Mouse (Mus musculus): ENCODE results near the gene Tab1.

Gene Tab1

GRCm38 (mm10) chr15:80163716-80164115 lies 30.8 kb downstream of the Tab1 start:
- DNase-seq, result no peak

GRCm38 (mm10) chr15:80165396-80165795 lies 32.5 kb downstream of the Tab1 start:
- peak in 1 of 2 experiments; percentile 17 for DNase-seq

DNA sequence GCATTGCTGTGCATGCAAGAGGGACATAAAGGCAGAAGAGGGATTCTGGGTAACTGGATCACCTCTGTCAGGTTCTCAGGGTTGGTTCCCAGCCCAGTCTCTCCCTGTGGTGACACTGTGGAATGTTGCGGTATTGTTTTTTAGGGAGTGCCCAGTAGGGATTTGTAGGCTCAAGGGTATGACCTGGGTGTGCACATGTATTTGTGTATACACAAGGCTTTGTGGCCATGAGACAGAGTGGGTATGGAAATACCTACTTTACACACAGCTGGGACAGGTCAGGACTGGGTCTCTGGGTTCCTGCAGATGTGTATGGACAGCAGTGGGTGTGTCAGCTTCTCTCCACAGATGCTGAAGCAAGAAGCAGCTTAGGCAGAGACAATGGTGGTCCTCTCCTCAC lies 36.6 kb downstream of the Tab1 start:
- no peak for DNase-seq

DNA sequence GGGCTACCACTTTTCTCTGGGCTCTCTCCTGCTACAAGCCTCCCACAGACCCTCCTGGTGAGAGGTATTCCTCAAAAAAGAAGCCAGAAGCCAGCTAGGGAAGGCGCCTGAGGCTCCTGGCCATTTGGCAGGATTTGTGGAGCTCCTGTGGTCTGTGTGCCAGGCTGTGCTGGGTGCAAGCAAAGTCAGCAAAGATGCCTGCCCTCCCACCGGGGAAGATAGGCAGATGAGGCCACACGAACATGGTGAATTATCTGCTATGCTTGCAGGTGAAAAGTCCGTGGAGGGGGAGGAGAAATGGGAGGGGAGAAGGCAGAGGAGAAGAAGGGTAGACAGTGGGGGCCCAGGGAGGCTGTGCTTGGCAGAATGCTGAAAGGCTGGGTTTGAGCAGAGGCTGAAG lies 37.4 kb downstream of the Tab1 start:
- peak in 1 of 2 experiments; percentile 33 for DNase-seq

DNA sequence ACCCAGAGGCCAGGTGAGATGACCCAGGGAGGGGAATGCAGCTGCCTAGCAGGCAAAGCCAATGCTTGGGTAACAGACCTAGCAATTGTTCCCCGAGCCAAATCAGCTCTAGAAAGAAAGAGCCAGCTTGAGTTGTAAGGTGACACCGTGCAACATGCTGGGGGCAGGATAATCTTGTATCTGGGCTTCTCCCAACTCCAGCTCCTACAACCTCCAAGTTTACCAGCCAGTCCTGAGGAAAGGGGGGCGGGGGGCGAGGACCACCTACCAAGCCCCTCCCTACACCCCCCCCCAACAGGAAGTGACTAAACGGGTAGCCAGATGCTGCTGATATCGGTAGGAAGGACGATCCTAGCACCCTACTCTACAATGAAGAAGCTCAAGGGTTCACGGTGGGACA lies 38.4 kb downstream of the Tab1 start:
- DNase-seq, result peak in 1 of 2 experiments; percentile 18

GRCm38 (mm10) chr15:80171791-80172190 lies 38.9 kb downstream of the Tab1 start:
- peak in 1 of 2 experiments; percentile 16 for DNase-seq

- peak; percentile 65 to 78 for DNase-seq
Measured at GRCm38 (mm10) chr15:80173001-80173771, 40.3 kb downstream of the Tab1 start, which contains the start of gene Mgat3. Mgat3 (plus strand) TSS chr15:80173721.

DNA sequence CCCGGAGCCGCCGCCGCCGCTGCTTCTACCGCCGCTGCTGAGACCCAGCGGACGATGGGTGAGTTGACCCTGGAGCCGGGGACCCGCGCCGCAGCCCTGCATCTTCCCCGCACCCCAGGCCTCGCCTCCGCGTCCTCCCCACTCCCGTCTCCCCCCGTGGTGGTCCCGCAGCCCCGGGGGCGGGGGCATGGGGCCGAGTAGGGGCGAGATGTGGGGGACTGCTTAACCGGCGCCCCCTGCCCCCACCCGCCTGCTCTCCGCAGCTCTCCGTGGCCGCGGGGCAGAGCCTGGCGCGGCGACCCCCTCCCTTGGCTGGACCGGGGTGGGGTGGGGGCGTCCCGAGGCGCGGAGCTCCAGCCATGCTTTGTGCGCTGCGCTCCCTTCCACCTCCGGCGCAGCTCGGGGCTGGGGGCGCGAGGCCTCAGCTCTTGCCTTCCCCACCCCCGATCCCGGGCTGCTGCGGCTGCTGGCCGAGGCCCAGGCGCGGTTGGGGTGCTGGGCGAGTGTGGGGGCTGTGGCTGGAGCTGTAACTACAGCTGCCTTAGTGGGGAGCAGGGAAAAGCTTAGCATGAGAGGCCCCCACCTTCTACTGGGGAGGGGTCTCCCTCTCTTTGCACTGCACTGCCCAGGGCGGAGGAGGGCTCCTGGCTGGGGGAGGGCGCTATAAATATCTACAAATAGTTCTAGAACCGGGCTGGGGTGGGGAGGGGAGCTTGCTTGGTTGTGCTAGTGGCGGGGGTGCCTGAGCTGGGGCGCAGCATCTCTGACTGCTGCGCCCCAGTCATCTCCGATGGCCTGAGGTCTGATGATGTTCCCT lies 41.1 kb downstream of the Tab1 start:
- peak; percentile 48 to 59 for DNase-seq

DNA sequence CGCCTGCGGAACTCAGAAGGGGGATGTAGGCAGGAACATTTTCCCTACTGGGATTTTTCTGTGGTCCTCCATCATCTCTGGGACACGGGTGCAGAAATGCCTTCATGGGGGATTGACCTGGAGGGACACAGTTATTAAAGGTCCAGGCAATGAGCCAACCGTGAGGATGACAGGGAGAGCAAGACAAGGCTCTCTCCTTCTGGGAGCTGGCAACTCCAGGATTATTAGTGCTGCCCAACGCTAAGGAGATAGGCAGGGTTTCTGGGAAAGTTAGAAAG lies 41.6 kb downstream of the Tab1 start:
- DNase-seq, result peak; percentile 16 to 26

GRCm38 (mm10) chr15:80175316-80175715 lies 42.4 kb downstream of the Tab1 start:
- no peak for DNase-seq

DNA sequence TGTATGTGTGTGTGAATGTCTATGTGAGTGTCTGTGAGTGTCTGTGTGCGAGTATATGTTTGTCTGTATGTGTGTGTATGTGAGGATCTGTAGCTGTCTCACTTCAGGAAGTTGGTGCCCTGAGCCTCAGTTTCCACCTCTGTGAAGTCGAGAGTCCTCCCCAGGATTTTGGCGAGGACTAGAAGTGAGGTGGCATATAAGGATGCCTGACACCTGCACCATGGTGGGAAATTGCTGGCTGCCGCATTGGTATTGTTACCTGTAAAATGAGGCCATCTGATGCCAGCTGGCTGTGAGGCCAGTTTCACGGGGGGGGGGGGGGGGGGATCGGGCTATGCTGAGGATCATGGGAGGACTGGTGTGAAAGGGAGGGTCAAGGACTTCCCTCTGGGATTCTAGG lies 42.8 kb downstream of the Tab1 start:
- no peak for DNase-seq

- DNase-seq, result no peak
Measured at GRCm38 (mm10) chr15:80181561-80181960, 48.6 kb downstream of the Tab1 start.

- DNase-seq, result no peak
Measured at GRCm38 (mm10) chr15:80182072-80182700, 49.3 kb downstream of the Tab1 start.

DNA sequence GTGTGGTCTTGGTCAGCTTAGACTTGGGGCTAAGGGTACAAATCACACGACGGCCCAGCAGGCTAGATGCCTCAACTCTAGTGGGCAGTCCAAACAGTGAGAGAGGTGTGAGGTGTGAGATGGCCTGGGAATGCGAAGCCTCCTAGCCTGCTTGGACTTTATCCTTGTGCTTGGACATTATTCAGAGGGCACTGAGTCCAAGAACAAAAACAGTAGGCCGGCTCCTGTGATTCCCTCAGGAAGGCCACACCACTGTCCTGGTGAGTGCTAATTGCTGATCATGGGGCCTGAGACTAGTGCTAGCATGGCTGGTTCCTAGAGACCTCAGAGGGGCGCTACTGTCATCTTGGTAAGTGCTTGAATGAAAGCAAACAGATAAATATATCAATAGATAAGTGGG lies 56.0 kb downstream of the Tab1 start:
- peak in 1 of 2 experiments; percentile 36 for DNase-seq

DNA sequence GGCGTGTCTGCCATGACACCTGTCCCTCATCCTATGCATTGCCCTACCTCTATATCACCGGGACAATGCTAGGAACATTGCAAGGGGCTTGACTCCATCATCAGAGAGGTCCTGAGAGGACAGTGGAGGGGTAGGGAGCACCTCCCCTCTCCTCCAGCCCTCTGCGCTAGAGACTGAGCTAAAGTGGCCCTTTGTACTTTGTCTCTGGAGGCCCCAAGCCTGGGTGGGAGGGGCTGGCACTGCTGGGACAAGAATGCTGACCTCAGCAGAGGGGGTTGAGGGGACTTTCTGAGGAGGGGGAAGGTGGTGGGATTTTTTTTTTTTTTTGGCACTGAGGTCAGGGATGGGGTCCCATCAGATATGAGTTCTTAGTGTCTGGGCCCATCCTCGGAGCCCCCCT lies 57.1 kb downstream of the Tab1 start:
- DNase-seq, result peak; percentile 47 to 73

GRCm38 (mm10) chr15:80191585-80192245 lies 58.8 kb downstream of the Tab1 start:
- peak in 1 of 2 experiments; percentile 37 for DNase-seq

- no peak for DNase-seq
Measured at GRCm38 (mm10) chr15:80192246-80192585, 59.3 kb downstream of the Tab1 start.

DNA sequence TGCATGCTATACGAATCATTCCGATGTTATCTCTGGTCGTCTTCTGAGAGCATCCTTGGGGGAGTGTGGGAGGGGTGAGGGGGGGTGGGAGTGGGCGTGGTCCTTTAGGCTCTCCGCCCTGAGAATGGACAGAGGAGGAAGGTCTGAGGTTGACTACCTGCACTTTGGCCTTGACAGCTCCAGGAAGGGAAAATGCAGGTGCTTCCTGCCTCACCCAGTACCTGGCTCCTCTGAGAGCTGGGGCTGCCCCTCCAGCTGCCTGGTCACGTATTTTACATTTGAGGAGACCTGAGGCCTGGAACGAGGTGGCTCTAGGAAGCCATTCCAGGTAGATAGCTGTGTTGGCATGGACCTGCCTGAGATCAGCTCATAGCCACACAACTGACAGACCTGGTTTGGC lies 59.9 kb downstream of the Tab1 start:
- DNase-seq, result no peak

DNA sequence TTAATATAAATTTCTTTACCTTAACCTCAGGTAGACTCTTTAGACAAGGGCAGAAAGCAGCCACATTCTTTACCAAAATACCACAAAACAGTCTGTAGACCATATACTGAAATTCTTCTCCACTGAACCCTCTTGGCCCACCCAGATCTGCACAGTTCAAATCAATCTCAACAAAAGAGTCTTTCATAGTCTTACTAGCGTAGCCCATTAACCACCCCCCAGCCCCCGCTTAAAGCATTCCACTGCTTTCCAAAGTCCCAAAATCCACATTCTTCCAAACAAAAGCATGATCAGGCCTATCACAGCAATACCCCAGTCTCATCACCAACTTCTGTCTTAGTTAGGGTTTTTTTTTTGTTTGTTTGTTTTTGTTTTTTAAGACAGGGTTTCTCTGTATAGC lies 66.6 kb downstream of the Tab1 start:
- no peak for DNase-seq

DNA sequence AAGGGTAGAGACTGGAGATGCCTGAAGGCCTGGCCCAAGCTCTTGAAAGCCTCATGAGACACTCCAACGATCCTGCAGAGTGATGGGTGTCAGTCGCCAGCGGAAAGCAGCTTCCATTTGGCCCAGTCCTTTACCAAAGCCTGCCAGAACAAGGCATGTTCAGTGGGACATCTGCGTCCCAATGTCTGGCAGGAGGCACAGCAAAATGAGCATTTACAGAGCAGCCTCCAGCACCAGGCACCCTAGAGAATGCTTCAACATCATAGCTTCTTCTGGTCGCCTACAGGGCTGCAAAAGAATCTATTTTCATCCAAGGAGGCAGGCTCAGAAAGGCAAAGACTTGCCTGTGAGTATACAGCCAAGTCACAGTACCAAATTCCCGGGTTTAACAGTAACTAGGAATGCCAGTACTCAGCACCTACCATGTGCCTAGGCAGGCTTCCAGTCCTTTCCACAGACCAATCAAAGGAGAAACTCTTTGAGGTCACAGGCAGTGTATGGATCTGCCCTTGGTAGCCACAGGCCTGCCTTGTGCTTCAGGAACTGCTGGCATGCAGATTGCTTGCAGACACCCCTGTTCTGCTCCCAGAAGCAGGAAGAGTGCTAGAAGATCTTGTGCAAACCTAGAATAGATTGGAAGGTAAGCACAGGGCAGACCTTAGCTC lies 69.3 kb downstream of the Tab1 start:
- DNase-seq, result no peak

DNA sequence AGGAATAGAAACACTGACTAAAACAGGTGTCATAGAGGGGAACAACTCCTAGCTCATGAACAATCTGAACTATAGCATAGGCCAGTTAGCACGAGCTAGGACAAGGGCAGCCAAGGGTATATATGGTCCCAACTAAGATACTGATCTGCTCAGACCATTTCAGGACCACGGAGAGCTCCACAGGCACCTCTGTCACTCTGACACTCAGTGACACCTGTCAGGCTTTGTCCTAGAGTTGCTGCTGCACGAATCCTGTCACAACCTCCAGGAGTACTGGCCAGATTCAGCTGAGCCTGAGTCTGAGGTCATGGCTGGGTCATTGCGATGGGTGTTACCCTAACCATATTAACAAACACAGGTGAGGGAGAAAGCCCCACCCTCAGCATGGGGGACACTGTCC lies 70.5 kb downstream of the Tab1 start:
- DNase-seq, result peak; percentile 70

DNA sequence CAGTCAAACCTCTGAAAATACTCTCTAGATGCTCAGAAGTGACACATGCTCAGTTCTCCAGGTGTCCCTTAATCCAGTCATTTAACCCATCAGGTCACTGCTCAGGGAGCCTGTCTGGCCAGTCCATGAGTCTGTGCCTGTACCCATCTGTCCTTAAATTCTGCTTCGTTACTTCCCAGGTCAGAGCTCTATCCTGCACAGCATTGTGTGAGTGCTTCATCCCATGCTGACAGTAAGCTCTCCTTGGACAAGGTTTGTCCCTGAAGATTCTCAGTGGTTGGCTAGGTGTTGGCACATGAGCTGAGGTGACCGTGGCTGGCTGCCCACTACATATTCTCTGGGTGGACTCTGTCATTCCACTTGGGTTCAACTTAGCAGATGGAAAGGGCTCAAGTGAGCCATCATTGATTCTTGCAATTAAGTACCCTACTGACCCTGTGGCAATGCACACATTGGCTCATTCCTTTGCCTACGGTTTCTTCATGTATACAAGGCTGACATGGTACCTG lies 73.2 kb downstream of the Tab1 start:
- DNase-seq, result no peak

Measured in kidney, postnatal 4 days (tissue).